Mouse (Mus musculus): ENCODE measurements around the gene Zfand4.

Gene Zfand4

DNA sequence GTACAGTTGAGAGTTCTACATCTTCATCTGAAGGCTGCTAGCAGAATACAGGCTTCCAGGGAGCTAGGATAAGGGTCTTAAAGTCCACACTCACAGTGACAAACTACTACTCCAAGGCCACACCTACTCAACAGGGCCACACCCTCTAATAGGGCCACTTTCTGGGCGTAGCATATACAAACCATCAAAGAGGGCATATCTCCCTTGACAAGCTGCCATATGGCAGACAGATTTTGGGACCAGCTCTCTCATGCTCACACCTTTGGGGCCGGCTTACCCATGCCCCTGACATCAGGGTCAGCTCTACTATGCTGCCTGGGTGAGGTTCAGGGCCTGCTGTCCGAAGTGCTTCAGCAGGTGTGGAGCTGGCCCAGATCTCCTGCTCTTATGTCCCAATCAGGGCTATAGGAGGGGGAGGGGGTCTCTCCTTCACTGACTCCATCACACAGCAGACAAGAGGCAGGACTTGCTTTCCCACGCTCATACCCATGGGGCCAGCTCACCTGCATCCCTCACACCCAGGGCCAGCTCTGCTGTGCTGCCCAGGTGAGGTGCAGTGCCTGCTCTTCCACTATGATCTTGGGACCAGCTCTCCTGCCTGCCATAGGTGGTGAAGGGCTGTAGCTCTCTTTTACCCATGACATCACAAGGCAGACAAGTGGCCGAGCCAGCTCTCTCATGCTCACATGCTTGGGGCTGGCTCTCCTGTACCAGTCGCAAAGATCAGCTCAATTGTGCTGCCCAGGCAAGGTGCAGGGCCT, 106.4 kb downstream of the Zfand4 start:
- DNase-seq (ENCODE audit: extremely low spot score, low read depth, low spot score) = no peak

DNA sequence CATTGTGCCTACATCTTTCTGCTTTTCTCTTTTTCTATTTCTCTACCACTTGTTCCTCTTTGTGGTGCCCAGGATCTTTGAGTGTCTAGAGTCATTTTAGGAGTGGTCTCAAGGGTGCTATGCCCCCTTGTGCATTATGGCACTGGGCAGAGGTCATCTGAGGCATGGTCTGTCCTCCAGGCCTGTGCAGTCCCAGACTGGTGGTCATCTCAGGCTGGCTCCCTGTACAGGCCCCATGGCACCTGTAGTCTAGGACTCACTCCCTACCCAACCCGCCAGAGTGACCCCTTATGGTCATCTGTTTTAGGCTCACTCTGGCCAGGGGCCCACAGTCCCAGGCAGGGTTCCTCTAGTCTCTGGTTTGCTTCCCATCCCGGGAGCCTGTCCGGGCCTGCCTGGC, 107.5 kb downstream of the Zfand4 start:
- no peak for DNase-seq (ENCODE audit: extremely low spot score, low read depth, low spot score)

DNA sequence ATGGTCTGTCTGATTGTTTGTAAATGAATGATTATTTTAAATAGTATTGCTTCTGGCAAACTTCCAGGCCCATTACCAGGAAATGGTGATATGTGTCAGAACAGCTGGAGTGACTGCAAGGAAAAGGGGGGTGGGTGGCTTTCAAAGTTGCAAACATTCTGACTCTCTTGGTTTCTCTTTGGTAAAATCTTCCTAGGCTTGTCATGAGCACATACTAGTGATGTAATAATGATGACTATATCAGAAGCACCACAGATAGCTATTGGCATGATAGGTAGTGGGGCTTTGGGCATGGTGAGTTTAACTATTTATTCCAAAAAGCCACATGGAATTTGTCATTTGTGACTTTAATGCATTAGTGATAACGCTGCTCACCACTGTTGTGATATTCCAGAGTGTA, 110.1 kb downstream of the Zfand4 start:
- no peak for DNase-seq (ENCODE audit: extremely low spot score, low read depth, low spot score)

DNA sequence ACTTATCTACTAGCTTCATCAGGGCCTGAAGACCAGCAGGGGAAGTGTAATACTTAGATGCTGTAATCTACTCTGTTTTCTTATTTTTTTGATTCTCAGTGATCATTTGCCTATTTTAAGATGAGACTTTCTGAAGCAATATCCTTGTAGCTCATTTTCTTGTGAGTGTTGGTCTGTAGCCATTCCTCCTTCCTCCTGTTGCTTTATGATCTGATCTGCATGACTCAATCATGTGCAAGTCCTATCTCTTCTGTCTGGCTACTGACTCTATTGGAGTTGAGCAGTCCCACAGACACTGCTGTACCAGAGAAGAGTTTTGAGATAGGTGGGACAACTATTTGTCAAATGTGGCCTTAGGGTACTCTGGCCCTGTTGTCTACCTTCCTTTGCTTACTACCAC, 110.6 kb downstream of the Zfand4 start:
- DNase-seq (ENCODE audit: extremely low spot score, low read depth, low spot score) = no peak

DNA sequence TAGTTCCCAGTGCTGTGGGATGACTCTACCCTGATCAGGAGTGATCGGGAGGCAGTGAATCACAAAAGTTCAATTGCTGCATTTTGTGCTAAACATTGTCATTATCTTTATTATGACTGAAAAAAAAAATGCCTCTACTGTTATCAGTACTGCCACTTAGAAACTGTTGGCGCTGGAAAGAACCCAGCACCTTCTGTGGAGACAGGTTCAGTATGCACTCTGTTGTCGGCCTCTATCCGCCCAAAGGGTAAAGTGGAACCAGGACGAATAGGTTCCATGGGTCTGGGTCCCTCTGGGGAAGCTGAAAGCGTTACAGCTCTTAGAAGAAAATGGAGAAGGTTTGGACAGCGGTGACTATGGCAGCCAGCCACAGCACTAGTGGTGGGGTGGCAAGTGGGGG, 114.9 kb downstream of the Zfand4 start:
- no peak for DNase-seq (ENCODE audit: extremely low spot score, low read depth, low spot score)
